Mouse (Mus musculus): ENCODE data around the gene Olfr373.
"Not testable (repeated sequence)": the region's sequence is repeated elsewhere in the genome, so short reads cannot be mapped to it uniquely, and the experiment has no call there.

Gene Olfr373

GRCm38 (mm10) chr8:72082877-72083276 lies at the start of gene Olfr373:
TSS of gene Olfr373 (plus strand) at chr8:72083177.
- CTCF ChIA-PET, POLR2A ChIA-PET: not testable (repeated sequence)

GRCm38 (mm10) chr8:72040918-72041317 lies 42.1 kb upstream of the Olfr373 start, which contains the start of gene Olfr372:
TSS of gene Olfr372 (plus strand) at chr8:72041218.
- POLR2A ChIA-PET: interaction anchor here in 1 of 4 experiments (0.7 kb wide), 1 partner anchor 43 kb away, joined by 3 read pairs; no protein-coding TSS in a partner anchor

GRCm38 (mm10) chr8:72042493-72042892 lies 40.5 kb upstream of the Olfr373 start:
- ChIA-PET CTCF (no interaction called here), POLR2A (no interaction called here)

More at GRCm38 (mm10) chr8:72040918-72041317, 42.1 kb upstream of the Olfr373 start, which contains the start of gene Olfr372:
- CTCF ChIA-PET: not testable (repeated sequence)

- CTCF ChIA-PET: not testable (repeated sequence)
Measured at GRCm38 (mm10) chr8:72054633-72055032, 28.3 kb upstream of the Olfr373 start.

GRCm38 (mm10) chr8:72057643-72058042 lies 25.3 kb upstream of the Olfr373 start:
- POLR2A ChIA-PET: not testable (repeated sequence)

More at GRCm38 (mm10) chr8:72054633-72055032, 28.3 kb upstream of the Olfr373 start:
- POLR2A ChIA-PET: interaction anchor here in 1 of 4 experiments (1.1 kb wide), 1 partner anchor 42 kb away, joined by 3 read pairs; no protein-coding TSS in a partner anchor

GRCm38 (mm10) chr8:72066819-72067399 lies 16.1 kb upstream of the Olfr373 start:
- CTCF ChIA-PET, POLR2A ChIA-PET: not testable (repeated sequence)

More at GRCm38 (mm10) chr8:72057643-72058042, 25.3 kb upstream of the Olfr373 start:
- CTCF ChIA-PET: not testable (repeated sequence)

- ChIA-PET POLR2A (no interaction called here), CTCF (interaction anchor here in 2 of 4 experiments (0.6 to 1.0 kb wide), 2 partner anchors 96 to 173 kb away, joined by 3 to 4 read pairs; no protein-coding TSS in a partner anchor)
Measured at GRCm38 (mm10) chr8:72084744-72085143, 1.8 kb downstream of the Olfr373 start.

- CTCF ChIA-PET: interaction anchor here (0.6 to 1.3 kb wide), 5 partner anchors 17 to 170 kb away, joined by 3 to 5 read pairs (median 4); no protein-coding TSS in a partner anchor
- POLR2A ChIA-PET: not testable (repeated sequence)
Measured at GRCm38 (mm10) chr8:72087611-72088010, 4.6 kb downstream of the Olfr373 start.

GRCm38 (mm10) chr8:72096721-72097120 lies 13.7 kb downstream of the Olfr373 start:
- POLR2A ChIA-PET: interaction anchor here in 1 of 4 experiments (0.9 kb wide), 1 partner anchor 42 kb away, joined by 3 read pairs; no protein-coding TSS in a partner anchor
- CTCF ChIA-PET: not testable (repeated sequence)

GRCm38 (mm10) chr8:72099377-72100103 lies 16.6 kb downstream of the Olfr373 start:
- POLR2A ChIA-PET: interaction anchor here in 2 of 4 experiments (0.5 to 1.1 kb wide), 14 partner anchors 8 to 540 kb away, joined by 3 to 7 read pairs (median 4); partner anchors contain the start of genes Ap1m1 (in 1 of the 2), Fam32a (in 1 of the 2), Hsh2d (in 1 of the 2) and Tmem221 (in 1 of the 2)

GRCm38 (mm10) chr8:72105165-72105564 lies 22.2 kb downstream of the Olfr373 start:
- ChIA-PET CTCF (interaction anchor here (0.6 to 2.0 kb wide), 20 partner anchors 9 to 388 kb away, joined by 3 to 10 read pairs (median 4); partner anchors contain the start of genes Ap1m1 (in 1 of the 4), Fam32a (in 1 of the 4) and Hsh2d (in 1 of the 4)), POLR2A (interaction anchor here (0.7 to 2.2 kb wide), 6 partner anchors 18 to 135 kb away, joined by 3 to 7 read pairs (median 4); partner anchors contain the start of gene Ap1m1 (in 2 of the 4))

More at GRCm38 (mm10) chr8:72099377-72100103, 16.6 kb downstream of the Olfr373 start:
- CTCF ChIA-PET: interaction anchor here in 2 of 4 experiments (0.7 to 1.0 kb wide), 6 partner anchors 95 to 181 kb away, joined by 3 to 6 read pairs (median 3); partner anchors contain the start of gene Ap1m1 (in 1 of the 2)

GRCm38 (mm10) chr8:72106740-72107139 lies 23.8 kb downstream of the Olfr373 start, which contains the start of gene Olfr374:
TSS of gene Olfr374 (plus strand) at chr8:72107040.
- CTCF ChIA-PET: interaction anchor here in 2 of 4 experiments (0.6 to 1.8 kb wide), 5 partner anchors 8 to 419 kb away, joined by 3 to 10 read pairs (median 5); no protein-coding TSS in a partner anchor
- POLR2A ChIA-PET: interaction anchor here in 2 of 4 experiments (0.6 to 2.2 kb wide), 5 partner anchors 8 to 133 kb away, joined by 3 to 7 read pairs (median 3); partner anchors contain the start of genes Ap1m1 (in 1 of the 2), Gm11034 (in 1 of the 2) and Tpm4 (in 1 of the 2)

GRCm38 (mm10) chr8:72110876-72111275 lies 27.9 kb downstream of the Olfr373 start:
- ChIA-PET POLR2A (no interaction called here), CTCF (no interaction called here)

GRCm38 (mm10) chr8:72112486-72112885 lies 29.5 kb downstream of the Olfr373 start:
- CTCF ChIA-PET: interaction anchor here in 2 of 4 experiments (0.6 to 0.9 kb wide), 2 partner anchors 58 to 145 kb away, joined by 3 read pairs; no protein-coding TSS in a partner anchor

GRCm38 (mm10) chr8:72115202-72115601 lies 32.2 kb downstream of the Olfr373 start:
- POLR2A ChIA-PET: interaction anchor here in 2 of 4 experiments (0.5 to 3.8 kb wide), 10 partner anchors 8 to 244 kb away, joined by 3 to 30 read pairs (median 3); partner anchors contain the start of genes Olfr374 (in 1 of the 2) and Tpm4 (in 1 of the 2)
- CTCF ChIA-PET: interaction anchor here in 2 of 4 experiments (1.3 to 1.7 kb wide), 2 partner anchors 9 to 10 kb away, joined by 4 to 5 read pairs; no protein-coding TSS in a partner anchor

More at GRCm38 (mm10) chr8:72112486-72112885, 29.5 kb downstream of the Olfr373 start:
- POLR2A ChIA-PET: interaction anchor here in 1 of 4 experiments (0.5 kb wide), 1 partner anchor 74 kb away, joined by 3 read pairs; no protein-coding TSS in a partner anchor

- ChIA-PET POLR2A (interaction anchor here in 1 of 4 experiments (1.0 kb wide), 1 partner anchor 13 kb away, joined by 3 read pairs; no protein-coding TSS in a partner anchor), CTCF (interaction anchor here in 1 of 4 experiments (1.7 kb wide), 1 partner anchor 13 kb away, joined by 5 read pairs; no protein-coding TSS in a partner anchor)
Measured at GRCm38 (mm10) chr8:72118616-72119015, 35.6 kb downstream of the Olfr373 start.

GRCm38 (mm10) chr8:72121486-72121885 lies 38.5 kb downstream of the Olfr373 start:
- POLR2A ChIA-PET: interaction anchor here in 2 of 4 experiments (0.7 to 1.5 kb wide), 5 partner anchors 8 to 118 kb away, joined by 3 read pairs; partner anchors contain the start of genes Ap1m1 (in 1 of the 2) and Fam32a (in 1 of the 2)
- CTCF ChIA-PET: not testable (repeated sequence)

GRCm38 (mm10) chr8:72121997-72122396 lies 39.0 kb downstream of the Olfr373 start:
- ChIA-PET POLR2A (interaction anchor here in 1 of 4 experiments (0.9 to 1.3 kb wide), 2 partner anchors 70 to 118 kb away, joined by 3 read pairs; partner anchors contain the start of gene Ap1m1), CTCF (no interaction called here)
